Mouse (Mus musculus): ENCODE measurements around the gene Six6.
A peak's percentile ranks its signal among the peaks of the same experiment; 100 is the strongest.

Six6 gene

DNA sequence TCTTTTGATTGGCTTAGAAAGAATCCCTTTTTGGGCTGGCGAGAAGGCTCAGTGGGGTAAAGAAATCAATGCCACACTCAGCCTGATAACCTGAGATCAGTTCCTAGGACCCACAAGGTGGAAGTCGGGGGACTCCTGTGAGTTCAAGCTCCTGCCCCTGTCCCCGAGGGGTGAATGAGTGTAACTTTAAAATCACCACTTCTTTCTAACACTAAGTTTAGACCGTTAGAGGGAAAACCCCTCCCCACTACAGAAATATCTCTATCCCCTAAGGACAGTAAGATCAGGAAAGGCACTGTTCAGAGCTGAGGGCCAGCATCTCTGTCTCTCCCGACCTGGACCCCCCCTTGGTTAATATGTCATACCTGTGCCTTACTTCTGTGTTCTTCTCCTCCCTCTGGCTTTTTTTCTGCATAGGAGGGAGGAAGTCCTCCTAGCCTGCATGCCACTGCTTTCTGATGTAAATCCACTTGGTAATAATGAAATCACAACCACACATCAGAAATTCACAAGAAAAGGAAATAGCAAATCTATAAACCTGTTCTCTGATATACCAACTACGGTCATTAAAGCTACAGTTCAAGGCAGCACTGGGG, 18.2 kb downstream of the Six6 start:
- no peak for DNase-seq (ENCODE audit: low spot score)

DNA sequence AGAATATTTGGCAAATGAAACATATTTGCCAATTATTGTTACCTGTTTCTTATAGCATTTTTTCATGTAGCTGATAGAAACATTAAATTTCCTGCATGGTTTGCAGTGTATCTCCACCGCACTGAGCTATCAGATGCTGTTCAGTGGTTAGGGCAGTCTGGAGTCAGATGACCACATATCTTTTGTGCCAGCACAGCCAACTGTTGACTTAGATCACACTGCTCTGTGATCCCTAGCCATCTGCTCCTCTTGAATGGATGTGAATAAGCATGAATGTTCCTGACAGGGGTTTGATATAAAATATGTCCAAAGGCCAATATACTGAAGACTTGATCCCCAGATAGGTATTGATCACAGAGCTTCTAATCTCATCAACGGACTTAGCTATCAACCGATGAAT, 18.8 kb downstream of the Six6 start:
- DNase-seq (ENCODE audit: low spot score), result no peak

DNA sequence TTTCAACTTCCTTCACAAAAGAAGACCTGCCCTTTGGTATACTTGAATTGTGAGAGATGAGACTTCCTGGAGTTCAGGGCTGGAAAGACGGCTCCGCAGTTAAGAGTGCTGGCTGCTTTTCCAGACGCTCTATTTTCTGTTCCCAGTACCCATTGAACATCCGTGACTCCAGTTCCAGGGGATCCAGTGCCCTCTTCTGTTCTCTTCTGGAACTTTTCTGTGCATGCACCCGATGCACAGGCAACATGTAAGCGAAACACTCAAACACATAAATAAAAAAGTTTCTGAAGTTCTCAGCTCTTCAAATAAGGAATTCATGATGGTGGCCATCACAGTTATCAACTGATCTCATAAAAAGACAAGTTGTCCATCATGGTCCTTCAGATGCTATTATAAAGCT, 23.1 kb downstream of the Six6 start:
- DNase-seq (ENCODE audit: low spot score), result no peak

DNA sequence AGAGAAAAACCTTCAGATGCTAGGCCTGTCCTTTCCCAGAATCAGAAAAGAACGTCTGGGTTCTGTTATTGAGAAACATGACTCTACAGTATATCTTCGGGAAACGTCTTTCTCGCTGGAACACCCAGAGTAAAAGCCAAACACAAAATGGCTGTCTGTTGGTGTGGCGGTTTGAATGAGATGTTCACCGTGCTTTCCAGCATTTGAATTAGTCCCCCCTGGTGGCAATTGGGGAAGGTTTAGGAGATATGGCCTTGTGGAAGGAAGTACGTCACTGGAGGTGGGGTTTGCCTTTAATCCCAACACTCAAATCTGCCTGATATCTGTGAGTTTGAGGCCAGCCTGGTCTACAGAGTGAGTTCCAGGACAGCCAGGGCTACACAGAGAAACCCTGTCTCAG, 27.8 kb downstream of the Six6 start:
- no peak for DNase-seq (ENCODE audit: low spot score)

DNA sequence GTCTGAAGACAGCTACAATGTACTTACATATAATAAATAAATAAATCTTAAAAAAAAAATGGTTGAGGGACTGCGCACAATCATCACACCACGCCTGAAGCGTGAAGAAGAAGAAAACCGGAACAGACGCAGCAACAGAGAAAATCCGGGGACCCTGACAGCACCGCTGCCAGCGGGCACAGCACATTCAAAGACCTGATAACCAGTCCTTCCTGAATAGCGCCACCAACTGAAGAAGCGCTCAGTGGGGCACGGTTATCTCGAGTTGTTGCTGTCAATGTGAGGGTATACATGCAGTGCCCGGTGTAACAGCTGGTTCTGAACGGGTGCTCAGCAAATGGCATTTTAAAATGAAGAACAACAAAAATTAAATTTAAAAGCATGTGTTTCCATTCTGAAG, 30.9 kb downstream of the Six6 start:
- DNase-seq (ENCODE audit: low spot score), result no peak

DNA sequence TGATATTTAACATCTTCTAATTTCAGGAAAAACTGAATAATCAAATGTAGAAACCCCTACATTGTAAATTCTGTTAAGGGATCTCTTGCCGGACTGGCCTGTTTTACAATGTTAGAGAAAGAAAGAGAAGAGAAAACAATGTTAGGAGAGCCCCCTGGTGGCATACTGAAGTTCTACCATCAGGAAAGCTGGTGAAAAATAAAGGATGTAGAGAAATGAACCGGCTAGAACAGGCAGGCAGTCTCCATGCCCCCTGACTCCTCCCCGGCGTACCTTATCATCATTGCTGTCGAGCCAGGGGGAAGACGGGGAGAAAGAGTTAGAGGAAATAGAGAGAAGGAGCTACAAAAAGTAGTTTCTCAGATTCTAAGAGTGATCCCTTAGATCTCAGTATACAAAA, 33.5 kb downstream of the Six6 start:
- peak; percentile 94 for DNase-seq (ENCODE audit: low spot score)

DNA sequence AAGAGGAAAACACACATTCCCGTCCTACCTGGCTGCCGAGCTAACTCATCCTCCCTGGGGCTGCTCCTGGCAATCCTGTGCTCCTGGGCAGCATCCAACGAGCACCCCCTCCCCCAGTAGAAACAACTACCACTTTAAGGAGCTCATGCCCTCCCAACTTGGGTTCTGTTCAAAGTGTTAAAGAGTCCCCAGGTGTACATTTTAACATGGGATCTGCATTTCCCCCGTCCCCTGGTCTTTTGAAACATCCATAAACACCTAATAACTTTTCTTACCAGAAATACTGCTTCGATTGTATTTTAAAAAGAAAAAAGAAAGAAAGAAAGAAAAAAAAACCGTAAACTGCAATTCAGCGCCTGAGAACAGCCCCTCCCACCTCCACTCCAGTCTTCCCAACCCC, 36.5 kb downstream of the Six6 start:
- no peak for DNase-seq (ENCODE audit: low spot score)

DNA sequence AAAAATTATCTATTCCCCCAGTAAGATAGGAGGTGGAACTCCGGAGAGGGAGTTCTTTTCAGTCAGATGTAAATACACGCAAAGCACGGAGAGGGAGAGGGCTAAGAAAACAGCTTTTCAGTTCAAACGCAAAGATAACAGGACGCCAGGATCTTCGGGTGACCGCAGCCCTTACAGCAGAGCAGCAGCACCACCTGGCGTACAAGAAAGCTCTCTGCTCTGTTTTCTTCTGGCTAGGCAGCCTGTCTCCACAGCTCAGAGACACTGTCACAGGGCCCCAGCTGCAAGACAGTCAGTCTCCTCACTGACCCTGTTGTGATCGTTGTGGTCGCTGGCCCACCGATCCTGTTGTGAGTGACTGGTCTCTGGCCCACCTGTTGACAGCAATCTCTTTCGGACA, 37.0 kb downstream of the Six6 start:
- peak; percentile 92 for DNase-seq (ENCODE audit: low spot score)

DNA sequence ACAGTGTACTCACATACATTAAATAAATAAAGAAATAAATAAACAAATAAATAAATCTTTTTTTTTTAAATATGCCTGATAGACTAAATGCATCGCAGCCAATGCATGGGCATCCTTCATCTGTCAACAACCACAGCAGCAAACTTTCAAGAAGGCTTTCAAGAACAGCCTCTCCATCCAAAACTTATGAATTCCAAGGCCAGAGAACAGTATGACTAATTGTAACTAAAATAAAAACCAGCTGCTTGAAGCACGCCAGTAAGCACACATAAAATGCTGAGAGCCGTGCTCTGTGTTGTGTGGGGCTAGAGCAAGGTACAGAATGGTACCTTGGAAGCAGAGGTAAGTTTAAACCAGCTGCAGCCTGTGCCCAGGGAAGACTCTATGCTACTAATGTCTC, 38.2 kb downstream of the Six6 start:
- no peak for DNase-seq (ENCODE audit: low spot score)

DNA sequence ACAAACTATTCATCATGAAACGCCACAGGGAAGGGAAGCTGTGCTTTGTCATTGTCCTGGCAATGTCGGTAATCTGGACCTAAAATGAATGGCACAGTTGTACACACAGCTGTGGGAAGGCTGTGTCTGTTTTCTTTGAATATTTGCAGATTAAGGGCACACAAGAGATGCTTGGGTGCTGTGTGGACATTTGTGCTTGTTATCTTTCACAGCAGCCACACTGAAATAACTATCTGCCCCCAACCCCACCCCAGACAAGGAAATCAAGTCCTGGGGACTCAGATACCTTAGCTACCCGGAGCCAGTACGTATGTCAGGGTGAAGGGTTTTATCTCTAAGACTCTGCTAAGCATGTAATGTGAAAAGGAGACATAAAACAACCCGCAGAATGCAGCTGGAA, 39.5 kb downstream of the Six6 start:
- DNase-seq (ENCODE audit: low spot score), result no peak

DNA sequence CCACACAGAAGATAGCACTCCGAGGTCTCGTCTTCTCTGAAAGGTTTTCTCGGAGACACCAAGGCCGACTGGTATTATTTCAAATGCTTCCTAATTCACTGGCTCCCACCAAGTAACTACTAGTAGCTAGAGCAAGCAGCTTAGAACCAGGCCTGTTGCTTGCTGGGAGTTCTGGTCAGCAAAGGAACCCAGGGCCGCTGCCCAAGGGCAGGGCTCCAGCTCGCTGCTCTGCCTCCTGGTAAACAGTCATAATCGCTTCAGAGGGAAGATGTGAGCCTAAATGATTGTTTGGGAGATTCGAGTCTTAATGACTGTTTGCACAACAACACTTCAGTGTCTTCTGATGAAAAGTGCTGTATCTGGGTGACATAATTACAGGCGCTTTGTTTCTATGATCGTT, 42.9 kb downstream of the Six6 start:
- DNase-seq (ENCODE audit: low spot score), result no peak

DNA sequence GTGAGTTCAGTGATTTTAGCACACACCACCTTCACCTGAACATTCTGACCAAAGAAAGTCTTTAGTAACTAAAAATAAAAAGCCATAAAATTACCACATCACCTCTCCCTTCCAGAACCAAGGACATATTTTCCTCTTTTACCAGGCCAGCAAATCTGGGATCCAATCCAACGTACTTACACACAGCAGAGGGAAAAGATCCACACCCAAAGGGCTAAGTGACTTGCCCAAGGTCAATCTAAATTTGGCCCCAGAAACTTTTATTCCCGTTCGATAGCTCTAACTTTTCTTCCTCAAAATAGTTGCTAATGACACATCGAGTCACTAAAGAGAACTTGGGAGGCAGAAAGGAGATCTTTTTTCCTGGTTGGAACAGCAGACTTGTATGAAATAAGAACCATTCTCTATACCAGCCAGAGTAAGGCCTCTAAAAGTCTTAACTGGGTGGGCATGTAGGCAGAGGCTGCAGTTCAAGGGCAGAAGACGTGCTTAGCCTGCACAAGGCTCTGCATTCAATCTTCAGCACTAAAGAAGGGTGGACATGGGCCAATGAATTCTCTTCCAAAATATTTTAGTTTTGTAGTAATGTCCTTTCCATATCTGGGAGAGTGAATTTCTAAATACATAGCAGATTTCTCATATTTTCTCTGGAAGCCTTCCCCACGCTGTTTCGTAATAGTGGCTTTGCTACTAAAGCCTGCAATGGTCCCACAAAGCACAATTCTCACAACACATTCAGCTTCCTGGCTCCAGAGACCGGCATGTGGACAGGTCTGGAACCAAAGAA, 43.6 kb downstream of the Six6 start:
- no peak for DNase-seq (ENCODE audit: low spot score)

All from retina, embryonic 14.5 days (tissue).